Mouse (Mus musculus) neural tube, embryonic 15.5 days (tissue): Measurements from ENCODE around the gene Atp5g3. TPM values are rescaled to one million over a fixed set of nuclear protein-coding genes. Genes with fewer than 3 reads are reported as not detected.
A peak's percentile ranks its signal among the peaks of the same experiment; 100 is the strongest.

Experiments
- ATAC-seq: fragments of 200-750 bp; cut with Nextera tagmentation; 2 replicates; pipeline ENCODE4 v1.8.0; 2017; ENCODE audit warnings: mild to moderate bottlenecking, moderate TSS enrichment, moderate library complexity; ENCODE audit not compliant: low FRiP score
- H3K27ac ChIP-seq: fragments of 300-500 bp; sonication (generic); replicated peaks from 2 replicates; pipeline ENCODE4 v1.5.1; 2015; ENCODE audit warnings: mild to moderate bottlenecking, inconsistent platforms
- H3K27me3 ChIP-seq: fragments of 300-500 bp; sonication (generic); replicated peaks from 2 replicates; pipeline ENCODE4 v1.6.1; 2015; ENCODE audit warnings: inconsistent platforms
- H3K36me3 ChIP-seq: fragments of 300-500 bp; sonication (generic); 2 replicates; pipeline ENCODE4 v1.6.1; 2015; ENCODE audit warnings: inconsistent platforms
- H3K4me1 ChIP-seq: fragments of 300-500 bp; sonication (generic); 2 replicates; pipeline ENCODE4 v1.6.1; 2015; ENCODE audit warnings: inconsistent platforms
- H3K4me2 ChIP-seq: fragments of 300-500 bp; sonication (generic); 2 replicates; pipeline ENCODE4 v1.6.1; 2015; ENCODE audit warnings: inconsistent platforms, mild to moderate bottlenecking, moderate library complexity
- H3K4me3 ChIP-seq: fragments of 300-500 bp; sonication (generic); replicated peaks from 2 replicates; pipeline ENCODE4 v1.5.1; 2015; ENCODE audit warnings: mild to moderate bottlenecking, inconsistent platforms
- H3K9ac ChIP-seq: fragments of 300-500 bp; sonication (generic); replicated peaks from 2 replicates; pipeline ENCODE4 v1.6.1; 2015; ENCODE audit warnings: mild to moderate bottlenecking, inconsistent platforms
- H3K9me3 ChIP-seq: fragments of 300-500 bp; sonication (generic); replicated peaks from 2 replicates; pipeline ENCODE4 v1.6.1; 2016; ENCODE audit warnings: inconsistent platforms
- WGBS: fragments of 180-500 bp; shearing (Covaris S2); methylation state at CpG from one replicate; pipeline ENCODE4 v1.1.7; 2015; ENCODE audit warnings: mixed read lengths; 5-methylcytosine and 5-hydroxymethylcytosine counted together
- polyA plus RNA-seq: library from polyadenylated mRNA; unstranded; fragments of >200 nt; fragmentation: Nextera tagmentation; extraction: Ambion mirVana; gene quantifications from 2 replicates; pipeline ENCODE4 v1.2.1, GENCODE M21; 2015

Gene Atp5g3
- polyA plus RNA-seq, 1 experiment from 2014 or later, result 1,297 TPM

DNA sequence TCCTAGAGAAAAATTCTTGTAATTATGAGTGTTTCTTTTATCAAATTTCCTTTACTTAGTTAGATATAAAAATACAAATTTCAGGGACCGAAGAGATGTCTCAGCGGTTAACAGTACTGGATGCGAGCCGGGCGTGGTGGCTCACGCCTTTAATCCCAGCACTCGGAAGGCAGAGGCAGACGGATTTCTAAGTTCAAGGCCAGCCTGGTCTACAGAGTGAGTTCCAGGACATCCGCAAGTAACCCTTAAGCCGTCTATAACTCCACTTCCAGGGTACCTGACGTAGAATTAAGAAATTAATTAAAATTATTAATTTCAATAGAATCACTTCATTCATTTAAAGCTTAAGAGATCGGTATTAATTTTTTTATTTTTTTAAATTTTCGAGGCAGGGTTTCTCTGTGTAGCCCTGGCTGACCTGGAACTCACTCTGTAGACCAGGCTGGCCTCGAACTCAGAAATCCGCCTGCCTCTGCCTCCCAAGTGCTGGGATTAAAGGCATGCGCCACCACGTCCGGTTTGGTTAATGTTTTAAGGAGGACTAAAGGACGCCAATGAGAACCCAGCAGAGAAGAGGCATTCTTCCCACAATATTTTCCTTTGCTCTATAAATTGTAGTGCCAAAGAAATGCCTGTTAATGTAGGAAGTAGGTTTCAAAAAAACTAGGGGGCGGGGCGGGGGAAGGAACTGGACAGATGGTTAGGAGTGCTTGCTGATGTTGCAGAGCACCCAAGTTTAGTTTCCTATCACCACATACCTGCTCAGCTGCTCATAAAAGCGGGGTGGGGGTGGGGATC, 17.5 kb downstream of the Atp5g3 start:
- Histone ChIP-seq H3K27me3 (no peaks in the 10 kb centered on the region), H3K4me2 (peak overlapping the region; percentile 63), H3K4me1 (peaks cover 16% of the 10 kb centered on the region), H3K4me3 (peak overlapping the region; percentile 87), H3K9me3 (no peaks in the 10 kb centered on the region), H3K9ac (peak overlapping the region; percentile 76), H3K36me3 (no peaks in the 10 kb centered on the region), H3K27ac (peak overlapping the region; percentile 94)
- 64% methylated on average over 22 of the region's 22 CpGs for WGBS
- ATAC-seq, result no peak

DNA sequence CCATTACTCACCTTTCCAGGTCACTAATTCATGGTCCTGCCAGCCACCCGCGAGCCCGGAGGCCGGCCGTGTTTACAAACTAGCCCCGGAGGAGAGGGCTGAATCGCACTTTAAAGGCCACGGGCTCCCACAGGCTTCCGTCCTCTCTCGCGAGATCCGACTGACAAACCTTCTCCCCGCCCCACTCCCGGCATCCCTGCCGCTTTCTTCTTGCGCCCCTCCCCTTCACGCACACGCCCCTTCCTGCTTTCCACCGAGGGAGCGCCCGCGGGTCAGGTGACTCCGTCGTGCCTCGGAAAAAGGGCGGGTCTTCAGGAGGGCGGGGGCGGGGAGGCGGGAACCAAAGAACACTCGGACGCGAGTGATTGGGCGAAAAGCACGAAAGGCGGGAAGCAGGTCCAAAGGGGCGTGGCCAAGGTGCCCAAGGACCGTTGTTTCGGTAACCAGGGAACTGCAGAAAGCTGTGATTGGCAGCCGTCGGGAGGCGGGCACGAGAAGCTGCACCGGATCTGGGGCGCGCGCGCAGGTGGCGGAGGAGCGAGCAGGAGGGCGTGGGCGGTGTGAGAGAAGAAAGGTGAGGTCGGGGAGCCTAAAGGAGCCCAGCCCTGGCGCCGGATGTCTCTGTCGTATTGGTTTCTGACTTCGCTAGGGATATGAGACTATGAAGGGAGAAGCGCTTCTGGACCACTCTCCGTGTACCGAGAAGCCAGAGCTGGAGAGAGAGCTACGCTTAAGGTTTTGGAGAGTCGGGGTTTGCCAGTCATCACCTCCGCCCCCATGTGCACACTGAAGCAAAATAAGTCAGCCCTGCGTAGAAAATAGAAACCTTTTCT, 18.4 kb downstream of the Atp5g3 start, which contains the start of gene Atf2:
Atf2 (minus strand) TSS at position 176 of the 833 bp plus-strand sequence.
- Histone ChIP-seq H3K4me2 (peak within 1 kb of the TSS; percentile 63), H3K4me1 (peaks cover 16% of the 10 kb centered on the region), H3K27me3 (no peaks in the 10 kb centered on the region), H3K4me3 (peak within 1 kb of the TSS; percentile 87), H3K9ac (peak within 1 kb of the TSS; percentile 92), H3K9me3 (no peaks in the 10 kb centered on the region), H3K27ac (peak within 1 kb of the TSS; percentile 97), H3K36me3 (no peaks in the 10 kb centered on the region)
- ATAC-seq, result peak; percentile 96
- WGBS, result under 1% methylated on average over 63 of the region's 63 CpGs

DNA sequence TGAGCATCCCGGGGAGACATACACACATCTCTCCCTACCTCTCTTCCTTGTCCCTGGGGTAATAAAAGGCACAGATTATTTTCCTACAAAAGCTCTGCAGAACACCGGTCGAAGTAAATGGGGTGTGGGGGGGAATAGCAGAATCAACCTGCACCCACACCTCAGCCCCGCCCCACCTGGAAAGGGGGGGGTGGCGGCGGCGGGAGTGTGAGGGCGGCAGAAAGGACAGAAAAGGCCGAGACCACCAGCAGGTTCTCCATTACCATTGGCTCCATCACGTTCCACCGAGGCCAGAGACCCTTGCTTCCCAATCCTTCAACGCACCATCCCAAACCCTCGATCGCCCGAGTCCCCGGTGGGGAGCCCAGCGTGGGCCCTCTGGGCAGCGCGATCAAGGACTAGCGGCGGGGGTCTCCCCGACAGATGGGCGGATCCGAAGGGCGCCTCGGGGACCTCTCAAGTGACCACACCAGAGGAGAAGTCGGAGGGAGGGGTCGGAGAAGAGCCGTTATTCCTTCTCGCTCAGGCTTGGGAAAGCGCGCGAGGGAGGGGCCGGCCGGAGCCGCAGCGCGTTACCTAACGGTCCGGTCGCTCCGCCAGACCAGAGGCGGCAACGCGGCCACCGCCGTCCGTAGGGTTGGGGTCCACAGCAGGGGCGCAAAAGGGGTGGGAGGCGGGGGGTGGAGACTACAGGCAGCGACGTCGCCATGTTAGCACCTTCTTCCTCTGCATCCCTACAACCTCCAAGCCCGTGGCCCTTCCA, 19.2 kb downstream of the Atp5g3 start:
- peak overlapping the region; percentile 87 for H3K4me3 ChIP-seq
- ATAC-seq, result peak; percentile 70
- peaks cover 16% of the 10 kb centered on the region for H3K4me1 ChIP-seq
- peak overlapping the region; percentile 97 for H3K27ac ChIP-seq
- no peaks in the 10 kb centered on the region for H3K36me3 ChIP-seq
- H3K9me3 ChIP-seq, result no peaks in the 10 kb centered on the region
- no peaks in the 10 kb centered on the region for H3K27me3 ChIP-seq
- WGBS, result under 1% methylated on average over 37 of the region's 54 CpGs
- H3K9ac ChIP-seq, result peak overlapping the region; percentile 92
- peak overlapping the region; percentile 57 for H3K4me2 ChIP-seq

DNA sequence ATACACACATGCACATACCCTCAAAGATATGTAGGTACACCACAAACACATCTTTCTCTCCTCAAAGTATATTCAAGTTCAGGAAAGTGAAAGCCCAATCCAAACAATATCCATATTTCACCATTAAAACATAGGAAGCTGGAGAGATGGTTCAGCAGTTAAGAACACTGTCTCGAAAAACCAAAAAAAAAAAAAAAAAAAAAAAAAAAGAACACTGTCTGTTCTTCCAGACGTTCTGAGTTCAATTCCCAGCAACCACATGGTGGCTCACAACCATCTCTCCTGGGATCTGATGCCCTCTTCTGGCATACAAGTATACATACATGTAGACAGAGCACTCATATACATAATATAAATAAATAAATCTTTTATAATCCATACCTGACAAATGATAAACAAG, 25.1 kb downstream of the Atp5g3 start:
- H3K9me3 ChIP-seq, result no peaks in the 10 kb centered on the region
- no peak for ATAC-seq
- H3K4me3 ChIP-seq, result no peak overlapping the region
- H3K27me3 ChIP-seq, result no peaks in the 10 kb centered on the region
- peaks cover 9% of the 10 kb centered on the region for H3K4me1 ChIP-seq
- no peak overlapping the region for H3K27ac ChIP-seq
- WGBS, result 87% methylated on average over 2 of the region's 2 CpGs
- H3K9ac ChIP-seq, result no peak overlapping the region
- H3K4me2 ChIP-seq, result no peak overlapping the region
- H3K36me3 ChIP-seq, result no peaks in the 10 kb centered on the region

DNA sequence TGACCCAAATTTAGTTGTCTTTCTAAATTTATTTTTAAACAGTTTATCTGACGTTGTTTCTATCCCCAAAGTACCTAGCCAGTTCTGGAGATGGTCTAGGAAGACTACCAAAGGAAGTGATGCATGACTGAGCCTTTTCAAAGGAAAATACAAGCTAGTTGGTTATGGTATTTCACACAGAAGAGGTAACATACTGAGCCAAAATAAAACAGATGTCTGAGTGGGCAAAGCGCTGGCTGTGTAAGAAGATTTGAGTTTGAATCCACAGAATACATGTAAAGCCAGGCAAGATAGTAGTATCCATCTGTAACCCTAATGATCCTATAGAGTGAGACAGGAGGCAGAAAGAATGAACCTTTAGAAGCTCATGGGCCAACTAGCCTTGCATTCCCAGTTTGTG, 33.2 kb downstream of the Atp5g3 start:
- H3K27ac ChIP-seq, result no peak overlapping the region
- H3K4me1 ChIP-seq, result no peaks in the 10 kb centered on the region
- no peak overlapping the region for H3K9ac ChIP-seq
- no peaks in the 10 kb centered on the region for H3K27me3 ChIP-seq
- 0 out of 2 replicates have a peak, but pooled peaks cover 5% of the 10 kb centered on the region for H3K36me3 ChIP-seq
- 92% methylated on average over 2 of the region's 2 CpGs for WGBS
- ATAC-seq, result no peak
- H3K4me3 ChIP-seq, result no peak overlapping the region
- no peaks in the 10 kb centered on the region for H3K9me3 ChIP-seq
- no peak overlapping the region for H3K4me2 ChIP-seq

DNA sequence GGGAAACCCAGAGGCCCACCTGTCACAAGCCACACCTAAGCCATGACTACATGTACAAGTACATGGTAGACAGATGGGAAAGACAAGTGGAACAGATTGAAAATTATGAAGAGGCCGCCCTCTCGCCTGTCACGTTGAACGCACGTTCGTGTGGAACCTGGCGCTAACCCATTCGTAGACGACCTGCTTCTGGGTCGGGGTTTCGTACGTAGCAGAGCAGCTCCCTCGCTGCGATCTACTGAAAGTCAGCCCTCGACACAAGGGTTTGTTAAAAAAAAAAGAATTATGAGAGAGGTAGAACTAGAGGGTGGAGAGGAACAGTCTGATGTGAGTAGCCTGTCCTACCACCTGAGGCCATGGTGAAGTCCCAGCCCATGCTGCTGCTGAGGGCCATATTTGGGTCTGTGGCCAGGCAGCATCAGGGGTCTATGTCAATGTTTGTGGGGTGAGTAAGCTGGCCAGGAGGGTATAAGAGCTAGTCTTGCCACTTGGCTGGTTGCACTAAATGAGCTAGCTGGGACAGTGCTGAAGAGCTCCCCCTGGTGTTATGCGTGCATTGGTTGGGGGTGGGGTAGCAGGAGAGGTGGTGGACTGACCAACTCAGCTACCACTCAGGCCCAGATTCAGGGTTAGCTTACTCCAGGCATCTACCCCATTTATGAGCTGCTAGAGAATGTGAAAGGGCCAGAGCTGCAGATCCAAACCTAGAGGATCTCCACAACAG, 43.2 kb downstream of the Atp5g3 start:
- H3K36me3 ChIP-seq, result peaks cover 7% of the 10 kb centered on the region; the same call in 1 of the 2 replicates
- H3K4me2 ChIP-seq, result no peak overlapping the region
- H3K4me1 ChIP-seq, result no peaks in the 10 kb centered on the region
- H3K9me3 ChIP-seq, result no peaks in the 10 kb centered on the region
- H3K4me3 ChIP-seq, result no peak overlapping the region
- no peak overlapping the region for H3K9ac ChIP-seq
- WGBS, result 74% methylated on average over 16 of the region's 16 CpGs
- no peak for ATAC-seq
- no peaks in the 10 kb centered on the region for H3K27me3 ChIP-seq
- H3K27ac ChIP-seq, result no peak overlapping the region

DNA sequence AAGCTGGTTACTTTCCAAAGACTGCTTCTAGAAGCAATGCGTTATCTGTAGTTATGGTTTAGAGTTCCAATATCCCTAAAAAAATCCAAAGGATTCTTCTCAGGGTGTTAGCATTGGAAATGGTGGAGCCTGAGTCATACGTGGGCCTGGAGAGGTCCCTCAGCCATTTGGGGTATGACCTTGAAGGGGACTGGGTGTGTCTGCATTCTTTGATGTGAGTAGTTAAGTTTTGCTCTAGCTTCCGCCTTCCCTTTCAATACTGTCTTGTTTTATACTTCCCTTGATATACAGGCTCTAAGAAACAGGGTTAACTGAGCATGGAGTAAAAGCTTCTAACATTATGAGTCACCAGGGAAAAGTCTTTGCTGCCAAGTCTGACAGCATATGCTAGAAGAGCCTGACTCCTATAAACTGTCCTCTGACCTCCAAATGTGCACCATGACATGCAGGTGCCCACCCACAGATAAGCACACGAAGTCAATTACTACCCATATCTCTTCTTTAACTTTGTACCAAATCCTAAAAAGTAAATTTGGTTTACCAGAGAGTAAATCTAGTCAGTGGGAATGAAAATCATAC, 51.0 kb downstream of the Atp5g3 start:
- ATAC-seq, result no peak
- Histone ChIP-seq H3K27me3 (no peaks in the 10 kb centered on the region), H3K9me3 (no peaks in the 10 kb centered on the region), H3K4me1 (no peaks in the 10 kb centered on the region), H3K9ac (no peak overlapping the region), H3K36me3 (no peaks in the 10 kb centered on the region), H3K4me3 (no peak overlapping the region), H3K27ac (no peak overlapping the region), H3K4me2 (no peak overlapping the region)
- WGBS, result 79% methylated on average over 4 of the region's 4 CpGs

Other genes starting within 250 kb of the Atp5g3 start
- 78.8 and 101 TPM in 2 replicates for gene Chn1, start 136.0 kb downstream of the Atp5g3 start, polyA plus RNA-seq
- gene Atf2, start 18.7 kb downstream of the Atp5g3 start, polyA plus RNA-seq, result 86.6 and 99.8 TPM in 2 replicates